Mouse (Mus musculus) embryo, embryonic 9.5 days (tissue): Measurements from ENCODE around the gene Pde11a.
A peak's percentile ranks its signal among the peaks of the same experiment; 100 is the strongest.

ENCODE experiments used
- DNase-seq: peaks from one replicate; pipeline ENCODE4 v3.0.0-alpha.2; 2017; ENCODE audit errors: extremely low spot score

The Pde11a gene

GRCm38 (mm10) chr2:76097284-76097683 is 241.3 kb downstream of the Pde11a start:
- DNase-seq = no peak

GRCm38 (mm10) chr2:76095861-76096260 is 242.7 kb downstream of the Pde11a start:
- no peak for DNase-seq

GRCm38 (mm10) chr2:76090506-76090905 is 248.1 kb downstream of the Pde11a start:
- no peak for DNase-seq

GRCm38 (mm10) chr2:76088844-76089243 is 249.7 kb downstream of the Pde11a start:
- DNase-seq = no peak

GRCm38 (mm10) chr2:76088413-76088812 is 250.2 kb downstream of the Pde11a start:
- no peak for DNase-seq

GRCm38 (mm10) chr2:76087170-76087569 is 251.4 kb downstream of the Pde11a start:
- DNase-seq = no peak

GRCm38 (mm10) chr2:76084982-76085381 is 253.6 kb downstream of the Pde11a start:
- DNase-seq = no peak

- no peak for DNase-seq
Measured at GRCm38 (mm10) chr2:76083901-76084300, 254.7 kb downstream of the Pde11a start.

GRCm38 (mm10) chr2:76083396-76083795 is 255.2 kb downstream of the Pde11a start:
- DNase-seq = no peak

- DNase-seq = no peak
Measured at GRCm38 (mm10) chr2:76081991-76082390, 256.6 kb downstream of the Pde11a start.

- no peak for DNase-seq
Measured at GRCm38 (mm10) chr2:76080549-76080948, 258.0 kb downstream of the Pde11a start.

GRCm38 (mm10) chr2:76076838-76077237 is 261.7 kb downstream of the Pde11a start:
- DNase-seq = no peak

GRCm38 (mm10) chr2:76076047-76076446 is 262.5 kb downstream of the Pde11a start:
- no peak for DNase-seq

GRCm38 (mm10) chr2:76073079-76073478 is 265.5 kb downstream of the Pde11a start:
- no peak for DNase-seq

- DNase-seq = peak; percentile 87
Measured at GRCm38 (mm10) chr2:76070432-76071306, 267.9 kb downstream of the Pde11a start.

GRCm38 (mm10) chr2:76069238-76069637 is 269.3 kb downstream of the Pde11a start:
- no peak for DNase-seq

- no peak for DNase-seq
Measured at GRCm38 (mm10) chr2:76068155-76068554, 270.4 kb downstream of the Pde11a start.

- no peak for DNase-seq
Measured at GRCm38 (mm10) chr2:76067144-76067543, 271.4 kb downstream of the Pde11a start.

GRCm38 (mm10) chr2:76065292-76065691 is 273.3 kb downstream of the Pde11a start:
- DNase-seq = no peak

GRCm38 (mm10) chr2:76064078-76064477 is 274.5 kb downstream of the Pde11a start:
- peak; percentile 49 for DNase-seq

GRCm38 (mm10) chr2:76060207-76060606 is 278.4 kb downstream of the Pde11a start:
- no peak for DNase-seq

GRCm38 (mm10) chr2:76059595-76059994 is 279.0 kb downstream of the Pde11a start:
- DNase-seq = no peak

- DNase-seq = peak; percentile 32
Measured at GRCm38 (mm10) chr2:76058661-76059467, 279.7 kb downstream of the Pde11a start.
